Mouse (Mus musculus) lung, postnatal 0 days (tissue): ENCODE results near the gene Fam149a.

Experiments
- CTCF ChIP-seq: IDR thresholded peaks from 2 replicates; pipeline ENCODE4 v1.5.1; 2016; ENCODE audit warnings: antibody characterized with exemption, mild to moderate bottlenecking
- EP300 ChIP-seq: IDR thresholded peaks from 2 replicates; pipeline ENCODE4 v1.6.1; 2016; ENCODE audit warnings: antibody characterized with exemption, mild to moderate bottlenecking, control low read depth

- TF ChIP-seq EP300 (no peak), CTCF (no peak)
Observed at GRCm38 (mm10) chr8:45420151-45420550, 38.1 kb upstream of the Fam149a start.
